Mouse (Mus musculus) heart, postnatal 0 days (tissue): ENCODE results near the gene Acads. TPM values are rescaled to one million over a fixed set of nuclear protein-coding genes. Genes with fewer than 3 reads are reported as not detected.

Source experiments
- ATAC-seq: fragments of 200-750 bp; cut with Nextera tagmentation; 2 replicates; pipeline ENCODE4 v1.8.0; 2017; ENCODE audit warnings: low read depth, moderate number of reproducible peaks, moderate library complexity; ENCODE audit not compliant: insufficient read depth
- DNase-seq: peaks from one replicate; pipeline ENCODE4 v3.0.0-alpha.2; 2016; ENCODE audit warnings: low spot score
- H3K27ac ChIP-seq: fragments of 300-500 bp; sonication (generic); 2 replicates; pipeline ENCODE4 v1.5.1; 2014; ENCODE audit warnings: low read depth, mild to moderate bottlenecking
- H3K27me3 ChIP-seq: fragments of 300-500 bp; sonication (generic); 2 replicates; pipeline ENCODE4 v1.6.1; 2014; ENCODE audit warnings: low read length, mixed read lengths; ENCODE audit not compliant: control insufficient read depth, insufficient read depth
- H3K36me3 ChIP-seq: fragments of 300-500 bp; sonication (generic); replicated peaks from 2 replicates; pipeline ENCODE4 v1.6.1; 2014; ENCODE audit warnings: low read length, mixed read lengths; ENCODE audit not compliant: control insufficient read depth, insufficient read depth
- H3K4me1 ChIP-seq: fragments of 300-500 bp; sonication (generic); 2 replicates; pipeline ENCODE4 v1.6.1; 2014; ENCODE audit warnings: antibody characterized with exemption; ENCODE audit not compliant: control insufficient read depth, insufficient read depth
- H3K4me2 ChIP-seq: fragments of 300-500 bp; sonication (generic); 2 replicates; pipeline ENCODE4 v1.6.1; 2014; ENCODE audit warnings: low read depth, mild to moderate bottlenecking, low read length, moderate library complexity
- H3K4me3 ChIP-seq: fragments of 300-500 bp; sonication (generic); 2 replicates; pipeline ENCODE4 v1.5.1; 2014; ENCODE audit warnings: low read depth, low read length
- H3K9ac ChIP-seq: fragments of 300-500 bp; sonication (generic); replicated peaks from 2 replicates; pipeline ENCODE4 v1.6.1; 2014; ENCODE audit warnings: low read depth, low read length, mixed read lengths
- H3K9me3 ChIP-seq: fragments of 300-500 bp; sonication (generic); replicated peaks from 2 replicates; pipeline ENCODE4 v1.6.1; 2016; ENCODE audit warnings: low read length; ENCODE audit not compliant: control insufficient read depth
- CTCF ChIP-seq: IDR thresholded peaks from 2 replicates; pipeline ENCODE4 v1.5.1; 2016; ENCODE audit warnings: antibody characterized with exemption, control low read depth, low read depth
- EP300 ChIP-seq: IDR thresholded peaks from 2 replicates; pipeline ENCODE4 v1.6.1; 2016; ENCODE audit warnings: antibody characterized with exemption, low read depth
- WGBS: fragments of 180-500 bp; shearing (Covaris S2); extraction: QIAGEN DNeasy Blood & Tissue Kit; methylation state at CpG from one replicate; pipeline ENCODE4 v1.1.7; 2014; 5-methylcytosine and 5-hydroxymethylcytosine counted together
- polyA plus RNA-seq: library from polyadenylated mRNA; unstranded; fragments of >200 nt; fragmentation: Nextera tagmentation; extraction: Ambion mirVana; gene quantifications from 2 replicates; pipeline ENCODE4 v1.2.1, GENCODE M21; 2015
- total RNA-seq: library from RNA; depleted of rRNA; stranded (reverse); fragments of >200 nt; gene quantifications from 2 replicates; pipeline ENCODE4 v1.2.3, GENCODE M21; 2014; ENCODE audit warnings: low replicate concordance

Acads gene
- total and polyA plus RNA-seq, 2 experiments from 2014 or later, result 208 to 288 TPM

DNA sequence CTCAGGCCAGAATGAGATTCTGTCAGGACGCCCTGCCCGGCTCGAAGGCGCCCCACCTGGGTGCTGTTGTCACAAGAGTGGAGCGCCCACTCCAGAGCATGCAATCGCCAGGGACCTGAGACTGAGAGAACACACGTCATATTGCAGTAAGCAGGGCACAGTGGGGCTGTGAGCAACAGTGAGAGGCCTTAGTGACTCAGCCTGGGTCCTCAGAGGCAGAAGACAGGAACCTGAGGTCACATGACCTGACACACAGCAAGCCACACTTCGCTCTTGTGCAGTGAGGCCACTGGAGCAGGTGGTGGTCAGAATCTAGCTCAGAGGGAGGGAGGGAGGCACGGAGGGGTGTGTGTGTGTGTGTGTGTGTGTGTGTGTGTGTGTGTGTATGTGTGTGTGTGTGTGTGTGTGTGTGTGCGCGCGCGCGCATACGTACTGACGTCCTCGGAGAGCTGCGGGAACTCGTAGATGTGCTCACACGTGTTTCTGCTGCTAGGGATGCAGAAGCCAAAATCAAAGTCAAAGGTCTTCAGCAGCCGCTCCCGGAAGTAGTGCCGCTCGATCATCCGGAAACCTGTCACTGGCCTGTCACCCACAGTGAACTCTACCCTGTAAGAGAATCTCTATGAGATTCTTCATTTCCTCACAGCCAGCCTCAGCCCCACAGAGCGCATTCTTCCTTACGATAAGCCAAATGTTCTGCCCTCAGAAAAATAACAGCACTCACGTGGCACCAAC is 7.6 kb upstream of the Acads start:
- no peak for DNase-seq
- no peak overlapping the region for H3K4me2 ChIP-seq
- no peak for TF ChIP-seq EP300
- TF ChIP-seq CTCF, result no peak
- H3K27ac ChIP-seq, result no peak overlapping the region
- no peak overlapping the region for H3K4me3 ChIP-seq
- H3K27me3 ChIP-seq, result no peaks in the 10 kb centered on the region
- no peak for ATAC-seq
- no peaks in the 10 kb centered on the region for H3K9me3 ChIP-seq
- 83% methylated on average over 28 of the region's 28 CpGs for WGBS
- H3K9ac ChIP-seq, result no peak overlapping the region
- peaks cover 53% of the 10 kb centered on the region for H3K36me3 ChIP-seq
- no peaks in the 10 kb centered on the region for H3K4me1 ChIP-seq

DNA sequence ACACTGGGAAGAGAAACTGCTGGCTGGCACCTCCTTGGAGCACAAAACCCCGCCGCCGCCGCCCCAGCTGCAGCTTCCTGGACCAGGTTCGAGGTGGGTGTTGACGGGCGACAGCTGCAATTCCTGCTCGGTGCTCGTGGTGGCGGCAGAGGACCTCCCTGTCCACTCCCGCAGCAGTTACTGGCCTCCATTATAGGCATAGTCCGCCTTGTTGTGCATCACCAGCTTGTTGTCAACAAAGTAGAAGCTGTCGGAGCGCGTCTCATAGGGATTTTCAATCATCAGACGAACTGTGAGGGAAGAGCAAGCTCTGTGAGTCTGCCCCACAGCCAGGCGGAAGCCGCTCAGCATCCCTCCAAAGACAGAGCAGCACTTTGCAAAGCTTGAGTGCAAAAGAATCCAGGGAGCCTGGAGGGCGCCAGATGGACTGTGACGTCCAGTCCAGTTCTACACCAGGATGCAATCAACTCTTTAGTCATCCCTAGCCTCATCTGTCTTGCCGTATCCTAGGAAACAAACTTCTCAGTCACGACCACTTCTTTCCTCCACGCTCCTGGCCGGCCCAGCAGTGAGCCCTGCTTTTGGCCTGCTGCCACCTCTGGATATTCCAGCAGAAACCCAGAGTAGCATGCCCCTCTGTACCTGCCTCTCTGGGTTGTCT is 6.2 kb upstream of the Acads start:
- no peak overlapping the region for H3K4me3 ChIP-seq
- peak; percentile 89 for ATAC-seq
- 17% methylated on average over 24 of the region's 24 CpGs for WGBS

DNA sequence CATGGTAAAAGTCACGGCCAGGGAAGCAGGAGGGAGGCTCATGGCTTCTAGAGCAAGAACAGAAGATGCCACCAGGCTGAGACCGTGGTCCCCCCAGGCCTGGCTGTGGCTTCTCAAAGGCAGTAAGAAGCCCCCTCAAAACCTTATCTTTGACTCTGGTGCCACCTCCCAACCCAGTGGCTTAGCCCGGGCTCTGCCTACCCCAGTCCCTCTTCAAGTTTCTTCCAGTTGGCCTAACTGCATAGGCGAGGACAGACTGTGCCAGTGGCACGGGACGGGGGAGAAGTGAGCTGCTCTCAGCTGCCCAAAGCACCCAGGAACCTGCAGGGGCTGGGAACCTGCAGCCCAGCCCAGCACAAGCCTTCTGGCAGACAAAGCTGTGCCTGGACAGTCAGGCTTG is 5.5 kb upstream of the Acads start:
- DNase-seq (no peak), ATAC-seq (no peak)
- Histone ChIP-seq H3K4me3 (no peak overlapping the region), H3K27ac (no peak overlapping the region), H3K27me3 (no peaks in the 10 kb centered on the region), H3K9me3 (no peaks in the 10 kb centered on the region), H3K9ac (no peak overlapping the region), H3K4me1 (no peaks in the 10 kb centered on the region), H3K36me3 (peaks cover 43% of the 10 kb centered on the region), H3K4me2 (no peak overlapping the region)
- WGBS, result 90% methylated on average over 6 of the region's 6 CpGs
- no peak for TF ChIP-seq CTCF
- TF ChIP-seq EP300, result no peak

More for the DNA sequence above, 6.2 kb upstream of the Acads start:
- Histone ChIP-seq H3K4me2 (no peak overlapping the region), H3K27me3 (no peaks in the 10 kb centered on the region), H3K9me3 (no peaks in the 10 kb centered on the region), H3K4me1 (no peaks in the 10 kb centered on the region), H3K9ac (no peak overlapping the region), H3K27ac (peak overlapping the region; percentile 54; the same call in 1 of the 2 replicates), H3K36me3 (peaks cover 50% of the 10 kb centered on the region)
- peak; percentile 91 for DNase-seq
- no peak for TF ChIP-seq EP300
- TF ChIP-seq CTCF, result peak; percentile 90

DNA sequence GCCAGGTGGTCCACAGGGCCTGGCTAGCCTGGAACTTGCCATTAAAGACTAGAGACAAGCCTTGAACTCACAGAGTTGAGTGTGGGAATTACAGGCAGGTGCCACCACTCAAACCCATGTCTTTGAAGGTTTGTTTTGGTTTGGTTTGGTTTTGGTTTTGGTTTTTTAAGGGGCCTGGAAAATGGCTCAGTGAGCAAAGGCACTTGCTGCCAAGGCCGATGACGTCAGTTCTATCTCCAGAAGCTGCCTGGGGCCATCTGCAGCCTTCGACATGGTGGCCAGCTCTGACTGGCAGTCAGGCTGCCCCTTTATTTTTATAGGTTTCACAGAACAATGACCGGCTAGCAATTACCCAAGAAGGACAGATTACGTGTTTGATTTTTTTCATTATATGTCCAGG is 1.8 kb upstream of the Acads start:
- WGBS, result 69% methylated on average over 5 of the region's 5 CpGs
- Histone ChIP-seq H3K27ac (no peak overlapping the region), H3K4me1 (0 out of 2 replicates have a peak, but pooled peaks cover 3% of the 10 kb centered on the region), H3K36me3 (peaks cover 22% of the 10 kb centered on the region; the same call in 1 of the 2 replicates), H3K9ac (no peak overlapping the region), H3K27me3 (no peaks in the 10 kb centered on the region), H3K4me3 (no peak overlapping the region), H3K9me3 (no peaks in the 10 kb centered on the region), H3K4me2 (no peak overlapping the region)
- no peak for ATAC-seq
- TF ChIP-seq CTCF (no peak), EP300 (no peak)
- DNase-seq, result no peak

DNA sequence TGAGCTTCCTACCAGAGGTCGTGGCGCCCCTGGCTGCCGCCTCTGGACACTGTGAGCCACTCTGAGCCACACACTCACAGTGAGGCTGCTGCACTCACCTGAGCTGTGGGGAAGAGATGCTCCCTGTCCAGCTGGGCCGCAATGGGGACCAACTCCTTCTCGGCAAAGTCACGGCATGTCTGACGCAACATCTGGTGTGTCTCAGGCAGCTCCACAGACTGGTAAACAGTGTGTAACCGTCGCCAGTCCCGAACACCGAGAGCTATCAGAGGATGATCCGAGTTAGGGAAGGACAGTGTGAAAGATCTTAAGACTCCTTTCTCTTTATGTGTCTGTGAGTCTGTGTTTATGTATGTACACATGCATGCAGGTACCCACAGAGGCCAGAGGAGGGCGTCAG is 1.7 kb downstream of the Acads start:
- 0 out of 2 replicates have a peak, but pooled peaks cover 3% of the 10 kb centered on the region for H3K4me1 ChIP-seq
- no peaks in the 10 kb centered on the region for H3K27me3 ChIP-seq
- no peak overlapping the region for H3K4me3 ChIP-seq
- H3K27ac ChIP-seq, result no peak overlapping the region
- 95% methylated on average over 13 of the region's 13 CpGs for WGBS
- no peak for DNase-seq
- H3K36me3 ChIP-seq, result peaks cover 27% of the 10 kb centered on the region; the same call in 1 of the 2 replicates
- H3K9ac ChIP-seq, result no peak overlapping the region
- no peak overlapping the region for H3K4me2 ChIP-seq
- H3K9me3 ChIP-seq, result no peaks in the 10 kb centered on the region
- TF ChIP-seq CTCF (no peak), EP300 (no peak)
- no peak for ATAC-seq
